Mouse (Mus musculus) liver, embryonic 14.5 days (tissue): ENCODE measurements around the gene Taar7d. TPM values are rescaled to one million over a fixed set of nuclear protein-coding genes. Genes with fewer than 3 reads are reported as not detected.
"Not testable (repeated sequence)": the region's sequence is repeated elsewhere in the genome, so short reads cannot be mapped to it uniquely, and the experiment has no call there.

ENCODE experiments used
- ATAC-seq: fragments of 200-750 bp; cut with Nextera tagmentation; 2 replicates; pipeline ENCODE4 v1.8.0; 2017; ENCODE audit warnings: moderate number of reproducible peaks, mild to moderate bottlenecking, moderate library complexity; ENCODE audit not compliant: insufficient read depth
- DNase-seq, 3 experiments: peaks; one replicate each; pipeline ENCODE4 v3.0.0-alpha.2; 2012 to 2013; ENCODE audit warnings: low read depth in 3 of 3, low spot score in 3 of 3
- H3K27ac ChIP-seq: fragments of 300-500 bp; sonication (generic); 2 replicates; pipeline ENCODE4 v1.5.1; 2014; ENCODE audit warnings: moderate library complexity, mild to moderate bottlenecking, control low read depth, inconsistent platforms
- H3K27me3 ChIP-seq: fragments of 300-500 bp; sonication (generic); 2 replicates; pipeline ENCODE4 v1.6.1; 2014; ENCODE audit warnings: mild to moderate bottlenecking, low read length, moderate library complexity; ENCODE audit not compliant: control insufficient read depth, insufficient read depth
- H3K36me3 ChIP-seq: fragments of 300-500 bp; sonication (generic); replicated peaks from 2 replicates; pipeline ENCODE4 v1.6.1; 2014; ENCODE audit warnings: low read depth; ENCODE audit not compliant: control insufficient read depth, insufficient read depth
- H3K4me1 ChIP-seq, 2 experiments: fragments of 200-500 bp in 1 of 2; fragments of 300-500 bp in 1 of 2; sonication (generic) in 1 of 2; replicated peaks; 2 replicates each; pipeline ENCODE4 v1.6.1; 2012 to 2014; ENCODE audit warnings: antibody characterized with exemption in 1 of 2, inconsistent platforms in 1 of 2, low read length in 1 of 2; ENCODE audit not compliant: control insufficient read depth in 2 of 2, insufficient read depth in 2 of 2
- H3K4me2 ChIP-seq: fragments of 300-500 bp; sonication (generic); 2 replicates; pipeline ENCODE4 v1.6.1; 2014; ENCODE audit warnings: low read depth, mild to moderate bottlenecking, control low read depth, moderate library complexity
- H3K4me3 ChIP-seq, 2 experiments: fragments of 200-500 bp in 1 of 2; fragments of 300-500 bp in 1 of 2; sonication (generic) in 1 of 2; 2 replicates each; pipeline ENCODE4 v1.5.1; 2012 to 2014; ENCODE audit warnings: low read depth in 2 of 2, low read length in 2 of 2, mild to moderate bottlenecking in 2 of 2, control low read depth in 1 of 2, inconsistent platforms in 1 of 2, moderate library complexity in 1 of 2; ENCODE audit not compliant: insufficient read depth in 1 of 2
- H3K9ac ChIP-seq: fragments of 300-500 bp; sonication (generic); replicated peaks from 2 replicates; pipeline ENCODE4 v1.6.1; 2014; ENCODE audit warnings: mild to moderate bottlenecking, control low read depth, moderate library complexity
- H3K9me3 ChIP-seq: fragments of 300-500 bp; sonication (generic); 2 replicates; pipeline ENCODE4 v1.6.1; 2016; ENCODE audit warnings: low read length, mixed read lengths; ENCODE audit not compliant: control insufficient read depth
- CTCF ChIP-seq: IDR thresholded peaks from 2 replicates; pipeline ENCODE4 v1.5.1; 2016; ENCODE audit warnings: antibody characterized with exemption, low read depth, control low read depth
- EP300 ChIP-seq: IDR thresholded peaks from 2 replicates; pipeline ENCODE4 v1.6.1; 2016; ENCODE audit warnings: antibody characterized with exemption, low read depth
- WGBS: fragments of 180-500 bp; shearing (Covaris S2); extraction: QIAGEN DNeasy Blood & Tissue Kit; methylation state at CpG from one replicate; pipeline ENCODE4 v1.1.7; 2014; ENCODE audit not compliant: insufficient replicate concordance; 5-methylcytosine and 5-hydroxymethylcytosine counted together
- polyA plus RNA-seq, 2 experiments: library from polyadenylated mRNA; depleted of rRNA in 1 of 2; stranded (reverse) in 1 of 2; unstranded in 1 of 2; fragments of >200 nt; fragmentation: Nextera tagmentation in 1 of 2; extraction: Ambion mirVana in 1 of 2; gene quantifications; 2 replicates each; pipeline versions ENCODE4 v1.2.1 to v1.2.3; 2012 to 2014

The Taar7d gene
- polyA plus RNA-seq, 2 experiments: not detected

- TF ChIP-seq CTCF: no peak
- no peak for TF ChIP-seq EP300
- Histone ChIP-seq H3K27ac (no peak overlapping the region), H3K9ac (no peak overlapping the region), H3K4me3 (no peak overlapping the region), H3K27me3 (no peaks in the 10 kb centered on the region), H3K36me3 (no peaks in the 10 kb centered on the region), H3K4me2 (no peak overlapping the region), H3K9me3 (no peaks in the 10 kb centered on the region), H3K4me1 (no peaks in the 10 kb centered on the region)
- DNase-seq (no peak), ATAC-seq (no peak)
- 37% methylated on average over 3 of the region's 3 CpGs for WGBS
Observed at GRCm38 (mm10) chr10:24058986-24059385, 32.0 kb downstream of the Taar7d start.

GRCm38 (mm10) chr10:24074751-24075150 lies 47.7 kb downstream of the Taar7d start:
- H3K36me3 ChIP-seq, H3K27ac ChIP-seq, H3K4me3 ChIP-seq, H3K4me2 ChIP-seq, H3K9ac ChIP-seq, H3K27me3 ChIP-seq, H3K4me1 ChIP-seq, ATAC-seq, H3K9me3 ChIP-seq, DNase-seq: not testable (repeated sequence)
- 39% methylated on average over 2 of the region's 2 CpGs for WGBS

DNA sequence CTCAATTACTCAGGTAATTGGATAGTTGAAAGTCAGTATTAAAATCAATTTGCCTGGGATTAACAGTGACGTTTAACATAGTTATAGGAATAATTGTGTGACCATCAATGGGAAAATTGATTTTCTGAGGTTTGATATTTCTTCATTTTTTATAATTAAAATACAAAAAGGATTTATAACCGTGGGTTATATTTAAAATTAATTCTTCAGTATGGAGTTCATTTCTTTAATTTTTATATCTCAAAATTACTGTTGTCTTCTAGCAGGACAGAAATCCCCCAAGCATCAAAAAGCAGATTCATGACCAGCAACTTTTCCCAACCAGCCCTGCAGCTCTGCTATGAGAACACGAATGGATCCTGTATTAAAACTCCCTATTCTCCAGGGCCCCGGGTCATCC lies 49.2 kb downstream of the Taar7d start, which contains the start of gene Taar8a:
Taar8a (plus strand) TSS at position 301 of the 400 bp plus-strand sequence.
- not testable (repeated sequence) for H3K4me1 ChIP-seq, H3K9me3 ChIP-seq, H3K27me3 ChIP-seq, ATAC-seq, DNase-seq, H3K27ac ChIP-seq, H3K4me2 ChIP-seq, H3K36me3 ChIP-seq, H3K9ac ChIP-seq, H3K4me3 ChIP-seq
- 57% methylated on average over 2 of the region's 4 CpGs for WGBS

Other genes with a start within 250 kb of the Taar7d start
- 3,928 and 4,028 TPM in 2 replicates for gene Rps12, start 239.9 kb upstream of the Taar7d start, polyA plus RNA-seq (2012; rRNA removed)
- gene Rps12, start 239.9 kb upstream of the Taar7d start, polyA plus RNA-seq (2014; fragmentation: Nextera tagmentation; extraction: Ambion mirVana): 198 and 228 TPM in 2 replicates
- 1.9 TPM in 2 replicates for gene Slc18b1, start 230.2 kb upstream of the Taar7d start, polyA plus RNA-seq (2012; rRNA removed)
- gene Slc18b1, start 230.2 kb upstream of the Taar7d start, polyA plus RNA-seq (2014; fragmentation: Nextera tagmentation; extraction: Ambion mirVana): 1.8 and 2.2 TPM in 2 replicates
- gene Vnn3, start 175.8 kb upstream of the Taar7d start, polyA plus RNA-seq (2012; rRNA removed): 0.34 and 0.59 TPM in 2 replicates
- gene Vnn3, start 175.8 kb upstream of the Taar7d start, polyA plus RNA-seq (2014; fragmentation: Nextera tagmentation; extraction: Ambion mirVana): 0.86 and 1.1 TPM in 2 replicates
- 0.76 and 1.2 TPM in 2 replicates for gene Vnn1, start 132.5 kb upstream of the Taar7d start, polyA plus RNA-seq (2012; rRNA removed)
- 1.2 and 1.7 TPM in 2 replicates for gene Vnn1, start 132.5 kb upstream of the Taar7d start, polyA plus RNA-seq (2014; fragmentation: Nextera tagmentation; extraction: Ambion mirVana)
- gene Taar1, start 106.9 kb upstream of the Taar7d start, polyA plus RNA-seq (2012; rRNA removed): not detected in 2 replicates
- gene Taar1, start 106.9 kb upstream of the Taar7d start, polyA plus RNA-seq (2014; fragmentation: Nextera tagmentation; extraction: Ambion mirVana): not detected in 2 replicates
- gene Taar2, start 88.7 kb upstream of the Taar7d start, polyA plus RNA-seq (2012; rRNA removed): not detected in 2 replicates
- not detected in 2 replicates for gene Taar2, start 88.7 kb upstream of the Taar7d start, polyA plus RNA-seq (2014; fragmentation: Nextera tagmentation; extraction: Ambion mirVana)
- not detected in 2 replicates for gene Taar3, start 77.7 kb upstream of the Taar7d start, polyA plus RNA-seq (2012; rRNA removed)
- gene Taar3, start 77.7 kb upstream of the Taar7d start, polyA plus RNA-seq (2014; fragmentation: Nextera tagmentation; extraction: Ambion mirVana): not detected in 2 replicates
- not detected in 2 replicates for gene Taar4, start 66.7 kb upstream of the Taar7d start, polyA plus RNA-seq (2012; rRNA removed)
- gene Taar4, start 66.7 kb upstream of the Taar7d start, polyA plus RNA-seq (2014; fragmentation: Nextera tagmentation; extraction: Ambion mirVana): not detected in 2 replicates
- gene Taar5, start 56.5 kb upstream of the Taar7d start, polyA plus RNA-seq (2012; rRNA removed): not detected in 2 replicates
- not detected in 2 replicates for gene Taar5, start 56.5 kb upstream of the Taar7d start, polyA plus RNA-seq (2014; fragmentation: Nextera tagmentation; extraction: Ambion mirVana)
- not detected in 2 replicates for gene Taar6, start 41.6 kb upstream of the Taar7d start, polyA plus RNA-seq (2012; rRNA removed)
- not detected in 2 replicates for gene Taar6, start 41.6 kb upstream of the Taar7d start, polyA plus RNA-seq (2014; fragmentation: Nextera tagmentation; extraction: Ambion mirVana)
- gene Taar7a, start 33.7 kb upstream of the Taar7d start, polyA plus RNA-seq (2012; rRNA removed): not detected in 2 replicates
- not detected in 2 replicates for gene Taar7a, start 33.7 kb upstream of the Taar7d start, polyA plus RNA-seq (2014; fragmentation: Nextera tagmentation; extraction: Ambion mirVana)
- not detected in 2 replicates for gene Taar7b, start 27.3 kb upstream of the Taar7d start, polyA plus RNA-seq (2012; rRNA removed)
- not detected in 2 replicates for gene Taar7b, start 27.3 kb upstream of the Taar7d start, polyA plus RNA-seq (2014; fragmentation: Nextera tagmentation; extraction: Ambion mirVana)
- not detected in 2 replicates for gene Taar7e, start 10.4 kb downstream of the Taar7d start, polyA plus RNA-seq (2012; rRNA removed)
- not detected in 2 replicates for gene Taar7e, start 10.4 kb downstream of the Taar7d start, polyA plus RNA-seq (2014; fragmentation: Nextera tagmentation; extraction: Ambion mirVana)
- not detected in 2 replicates for gene Taar7f, start 22.3 kb downstream of the Taar7d start, polyA plus RNA-seq (2012; rRNA removed)
- not detected in 2 replicates for gene Taar7f, start 22.3 kb downstream of the Taar7d start, polyA plus RNA-seq (2014; fragmentation: Nextera tagmentation; extraction: Ambion mirVana)
- not detected in 2 replicates for gene Taar8a, start 49.3 kb downstream of the Taar7d start, polyA plus RNA-seq (2012; rRNA removed)
- not detected in 2 replicates for gene Taar8a, start 49.3 kb downstream of the Taar7d start, polyA plus RNA-seq (2014; fragmentation: Nextera tagmentation; extraction: Ambion mirVana)
- gene Taar8b, start 65.1 kb downstream of the Taar7d start, polyA plus RNA-seq (2012; rRNA removed): not detected in 2 replicates
- gene Taar8b, start 65.1 kb downstream of the Taar7d start, polyA plus RNA-seq (2014; fragmentation: Nextera tagmentation; extraction: Ambion mirVana): not detected in 2 replicates
- not detected in 2 replicates for gene Taar8c, start 74.7 kb downstream of the Taar7d start, polyA plus RNA-seq (2012; rRNA removed)
- not detected in 2 replicates for gene Taar8c, start 74.7 kb downstream of the Taar7d start, polyA plus RNA-seq (2014; fragmentation: Nextera tagmentation; extraction: Ambion mirVana)
- not detected in 2 replicates for gene Taar9, start 82.3 kb downstream of the Taar7d start, polyA plus RNA-seq (2012; rRNA removed)
- gene Taar9, start 82.3 kb downstream of the Taar7d start, polyA plus RNA-seq (2014; fragmentation: Nextera tagmentation; extraction: Ambion mirVana): not detected in 2 replicates
- gene Stx7, start 122.1 kb downstream of the Taar7d start, polyA plus RNA-seq (2012; rRNA removed): 8.9 and 20.3 TPM in 2 replicates
- 30.0 and 32.2 TPM in 2 replicates for gene Stx7, start 122.1 kb downstream of the Taar7d start, polyA plus RNA-seq (2014; fragmentation: Nextera tagmentation; extraction: Ambion mirVana)
- 0.08 and 0.12 TPM in 2 replicates for gene Moxd1, start 196.3 kb downstream of the Taar7d start, polyA plus RNA-seq (2012; rRNA removed)
- gene Moxd1, start 196.3 kb downstream of the Taar7d start, polyA plus RNA-seq (2014; fragmentation: Nextera tagmentation; extraction: Ambion mirVana): 0.15 TPM in 1 of 2 replicates, not detected in the other